Mouse (Mus musculus) heart, postnatal 0 days (tissue): Measurements from ENCODE around the gene Kcne2. TPM values are rescaled to one million over a fixed set of nuclear protein-coding genes. Genes with fewer than 3 reads are reported as not detected.

ENCODE experiments used
- ATAC-seq: fragments of 200-750 bp; cut with Nextera tagmentation; 2 replicates; pipeline ENCODE4 v1.8.0; 2017; ENCODE audit warnings: low read depth, moderate number of reproducible peaks, moderate library complexity; ENCODE audit not compliant: insufficient read depth
- DNase-seq: peaks from one replicate; pipeline ENCODE4 v3.0.0-alpha.2; 2016; ENCODE audit warnings: low spot score
- H3K27ac ChIP-seq: fragments of 300-500 bp; sonication (generic); 2 replicates; pipeline ENCODE4 v1.5.1; 2014; ENCODE audit warnings: low read depth, mild to moderate bottlenecking
- H3K27me3 ChIP-seq: fragments of 300-500 bp; sonication (generic); 2 replicates; pipeline ENCODE4 v1.6.1; 2014; ENCODE audit warnings: low read length, mixed read lengths; ENCODE audit not compliant: control insufficient read depth, insufficient read depth
- H3K36me3 ChIP-seq: fragments of 300-500 bp; sonication (generic); replicated peaks from 2 replicates; pipeline ENCODE4 v1.6.1; 2014; ENCODE audit warnings: low read length, mixed read lengths; ENCODE audit not compliant: control insufficient read depth, insufficient read depth
- H3K4me1 ChIP-seq: fragments of 300-500 bp; sonication (generic); 2 replicates; pipeline ENCODE4 v1.6.1; 2014; ENCODE audit warnings: antibody characterized with exemption; ENCODE audit not compliant: control insufficient read depth, insufficient read depth
- H3K4me2 ChIP-seq: fragments of 300-500 bp; sonication (generic); 2 replicates; pipeline ENCODE4 v1.6.1; 2014; ENCODE audit warnings: low read depth, mild to moderate bottlenecking, low read length, moderate library complexity
- H3K4me3 ChIP-seq: fragments of 300-500 bp; sonication (generic); 2 replicates; pipeline ENCODE4 v1.5.1; 2014; ENCODE audit warnings: low read depth, low read length
- H3K9ac ChIP-seq: fragments of 300-500 bp; sonication (generic); replicated peaks from 2 replicates; pipeline ENCODE4 v1.6.1; 2014; ENCODE audit warnings: low read depth, low read length, mixed read lengths
- H3K9me3 ChIP-seq: fragments of 300-500 bp; sonication (generic); replicated peaks from 2 replicates; pipeline ENCODE4 v1.6.1; 2016; ENCODE audit warnings: low read length; ENCODE audit not compliant: control insufficient read depth
- CTCF ChIP-seq: IDR thresholded peaks from 2 replicates; pipeline ENCODE4 v1.5.1; 2016; ENCODE audit warnings: antibody characterized with exemption, control low read depth, low read depth
- EP300 ChIP-seq: IDR thresholded peaks from 2 replicates; pipeline ENCODE4 v1.6.1; 2016; ENCODE audit warnings: antibody characterized with exemption, low read depth
- WGBS: fragments of 180-500 bp; shearing (Covaris S2); extraction: QIAGEN DNeasy Blood & Tissue Kit; methylation state at CpG from one replicate; pipeline ENCODE4 v1.1.7; 2014; 5-methylcytosine and 5-hydroxymethylcytosine counted together
- polyA plus RNA-seq: library from polyadenylated mRNA; unstranded; fragments of >200 nt; fragmentation: Nextera tagmentation; extraction: Ambion mirVana; gene quantifications from 2 replicates; pipeline ENCODE4 v1.2.1, GENCODE M21; 2015
- total RNA-seq: library from RNA; depleted of rRNA; stranded (reverse); fragments of >200 nt; gene quantifications from 2 replicates; pipeline ENCODE4 v1.2.3, GENCODE M21; 2014; ENCODE audit warnings: low replicate concordance

The Kcne2 gene
- total and polyA plus RNA-seq, 2 experiments from 2014 or later: 1.6 to 1.8 TPM

DNA sequence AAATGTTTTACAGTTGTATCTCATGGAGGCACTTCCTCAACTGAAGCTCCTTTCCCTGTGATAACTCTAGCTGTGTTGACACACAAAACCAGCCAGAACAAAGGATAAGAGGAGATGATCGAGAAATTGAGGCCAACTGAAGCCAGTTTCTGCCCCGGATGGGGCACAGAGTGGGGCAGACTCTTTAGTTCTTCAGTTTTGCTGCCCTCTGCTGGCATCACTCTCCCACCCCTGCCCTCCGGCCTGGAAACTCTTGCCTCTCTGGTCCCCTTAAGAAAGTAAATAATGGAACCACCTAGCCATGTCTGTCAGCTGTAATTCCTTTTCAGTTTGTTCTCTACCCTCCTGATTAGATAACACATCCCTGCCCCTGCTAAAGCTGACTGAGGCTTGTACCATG lies 15.8 kb downstream of the Kcne2 start:
- ATAC-seq: no peak
- 66% methylated on average over 3 of the region's 3 CpGs for WGBS

GRCm38 (mm10) chr16:92309126-92309525 lies 16.9 kb downstream of the Kcne2 start:
- peaks cover 75% of the 10 kb centered on the region for H3K36me3 ChIP-seq
- no peak for ATAC-seq
- no peaks in the 10 kb centered on the region for H3K27me3 ChIP-seq

More for the DNA sequence above, 15.8 kb downstream of the Kcne2 start:
- no peak overlapping the region for H3K9ac ChIP-seq
- H3K27me3 ChIP-seq: no peaks in the 10 kb centered on the region
- peaks cover 5% of the 10 kb centered on the region for H3K4me1 ChIP-seq
- no peak for TF ChIP-seq EP300
- no peak for TF ChIP-seq CTCF
- DNase-seq: no peak
- H3K27ac ChIP-seq: no peak overlapping the region
- peaks cover 70% of the 10 kb centered on the region for H3K36me3 ChIP-seq
- no peak overlapping the region for H3K4me2 ChIP-seq
- H3K9me3 ChIP-seq: no peaks in the 10 kb centered on the region
- no peak overlapping the region for H3K4me3 ChIP-seq

GRCm38 (mm10) chr16:92313953-92314741 lies 22.0 kb downstream of the Kcne2 start:
- peak; percentile 71 for DNase-seq
- no peak for TF ChIP-seq EP300
- peak; percentile 98 for TF ChIP-seq CTCF
- Histone ChIP-seq H3K4me3 (no peak overlapping the region), H3K9ac (no peak overlapping the region), H3K36me3 (peaks cover 39% of the 10 kb centered on the region), H3K27me3 (no peaks in the 10 kb centered on the region), H3K4me2 (no peak overlapping the region), H3K9me3 (no peaks in the 10 kb centered on the region), H3K4me1 (no peaks in the 10 kb centered on the region), H3K27ac (no peak overlapping the region)
- peak; percentile 73 for ATAC-seq
- 46% methylated on average over 13 of the region's 13 CpGs for WGBS

More at GRCm38 (mm10) chr16:92309126-92309525, 16.9 kb downstream of the Kcne2 start:
- WGBS: 67% methylated on average over 4 of the region's 4 CpGs
- H3K9ac ChIP-seq: no peak overlapping the region
- no peak for DNase-seq
- H3K4me2 ChIP-seq: no peak overlapping the region
- H3K9me3 ChIP-seq: no peaks in the 10 kb centered on the region
- H3K4me3 ChIP-seq: no peak overlapping the region
- H3K27ac ChIP-seq: no peak overlapping the region
- no peaks in the 10 kb centered on the region for H3K4me1 ChIP-seq
- TF ChIP-seq EP300 (no peak), CTCF (no peak)

DNA sequence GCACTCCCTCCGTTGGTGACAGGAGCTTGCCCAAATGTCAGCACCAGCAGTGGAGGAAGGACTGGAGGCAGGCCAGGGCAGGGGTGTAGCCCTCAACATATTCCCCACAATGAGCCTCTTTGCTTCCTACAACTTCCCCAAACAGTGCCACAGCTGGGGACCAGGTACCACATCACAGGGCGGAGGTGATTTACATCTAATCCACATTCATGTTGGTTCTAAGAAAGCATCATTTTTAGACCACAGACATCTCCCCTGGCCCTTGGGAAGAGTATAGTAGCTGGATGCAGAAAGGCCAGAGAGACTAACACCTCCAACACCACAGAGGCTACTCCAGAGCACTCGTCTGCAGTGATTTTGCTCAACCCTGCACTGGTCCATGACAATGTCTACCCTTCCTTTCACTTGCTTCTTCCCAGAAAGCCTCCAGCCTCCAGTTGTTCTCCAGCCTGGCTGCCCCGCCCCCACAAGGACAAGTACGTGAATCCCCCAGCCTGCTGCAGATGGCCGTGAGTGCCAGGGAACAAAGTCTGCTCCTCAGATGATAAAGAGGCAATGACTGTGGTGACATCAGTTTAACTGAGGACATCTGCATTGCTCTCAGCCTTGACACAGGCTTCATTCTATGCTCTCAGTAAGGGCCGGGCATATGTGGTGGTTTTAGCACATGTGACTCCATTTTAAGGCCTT lies 24.0 kb downstream of the Kcne2 start:
- H3K4me3 ChIP-seq: no peak overlapping the region
- peaks cover 23% of the 10 kb centered on the region for H3K36me3 ChIP-seq
- no peaks in the 10 kb centered on the region for H3K9me3 ChIP-seq
- no peak for TF ChIP-seq EP300
- no peak for TF ChIP-seq CTCF
- no peak overlapping the region for H3K9ac ChIP-seq
- H3K4me2 ChIP-seq: no peak overlapping the region
- DNase-seq (no peak), ATAC-seq (no peak)
- H3K27ac ChIP-seq: no peak overlapping the region
- no peaks in the 10 kb centered on the region for H3K27me3 ChIP-seq
- no peaks in the 10 kb centered on the region for H3K4me1 ChIP-seq
- WGBS: 69% methylated on average over 7 of the region's 7 CpGs

DNA sequence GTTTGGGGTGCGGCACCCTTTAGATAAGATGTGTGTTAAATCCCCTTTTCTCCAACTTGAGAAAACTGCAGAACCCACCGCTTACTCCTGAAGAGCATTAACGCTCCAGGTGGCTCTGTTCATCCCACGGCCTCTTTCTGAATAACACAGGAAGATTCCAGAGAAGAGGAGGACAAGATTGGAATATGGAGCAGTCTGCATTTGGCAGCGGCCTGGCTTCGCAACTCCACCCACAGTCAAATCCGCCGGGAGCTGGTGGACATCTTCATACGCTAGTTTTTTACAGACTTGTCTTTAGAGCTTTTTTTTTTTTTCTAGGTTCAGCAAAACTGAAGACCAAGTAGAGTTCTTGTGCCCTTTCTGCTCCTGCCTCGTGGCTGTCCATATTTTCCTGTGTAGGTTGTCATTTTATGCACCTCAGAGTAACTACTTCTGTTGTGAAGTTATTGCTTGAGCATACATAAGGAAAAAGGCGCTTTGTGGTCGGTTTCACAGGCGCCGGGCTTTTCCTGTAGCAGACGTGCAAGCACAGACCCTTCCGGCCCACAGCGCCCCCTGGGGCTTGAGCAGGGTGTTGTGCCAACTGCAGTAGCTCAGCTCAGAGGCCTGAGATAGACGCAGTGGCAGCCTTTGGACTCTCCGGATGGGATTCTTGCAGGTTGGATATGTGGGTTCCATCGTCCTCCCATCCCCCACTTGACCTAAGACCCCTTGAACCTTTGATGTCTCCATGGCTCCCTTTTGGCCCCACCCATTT lies 27.3 kb downstream of the Kcne2 start:
- H3K9me3 ChIP-seq: no peaks in the 10 kb centered on the region
- ATAC-seq: no peak

More for the DNA sequence above, 27.3 kb downstream of the Kcne2 start:
- no peak overlapping the region for H3K9ac ChIP-seq
- TF ChIP-seq CTCF (peak; percentile 50), EP300 (no peak)
- H3K27ac ChIP-seq: no peak overlapping the region
- no peaks in the 10 kb centered on the region for H3K4me1 ChIP-seq
- 59% methylated on average over 20 of the region's 20 CpGs for WGBS
- no peak overlapping the region for H3K4me2 ChIP-seq
- no peaks in the 10 kb centered on the region for H3K36me3 ChIP-seq
- no peaks in the 10 kb centered on the region for H3K27me3 ChIP-seq
- H3K4me3 ChIP-seq: no peak overlapping the region
- DNase-seq: no peak
